Mouse (Mus musculus) heart, postnatal 4 days (tissue): ENCODE measurements at regions not wholly inside any gene's neighbourhood (a gene's known extent, or its start where the extent isn't known, plus 50 kb on each side); places are given as distances from the start of the nearest gene placed in this dataset.
A peak's percentile ranks its signal among the peaks of the same experiment; 100 is the strongest.

ENCODE experiments used
- DNase-seq: peaks from one replicate; pipeline ENCODE4 v3.0.0; 2021

DNA sequence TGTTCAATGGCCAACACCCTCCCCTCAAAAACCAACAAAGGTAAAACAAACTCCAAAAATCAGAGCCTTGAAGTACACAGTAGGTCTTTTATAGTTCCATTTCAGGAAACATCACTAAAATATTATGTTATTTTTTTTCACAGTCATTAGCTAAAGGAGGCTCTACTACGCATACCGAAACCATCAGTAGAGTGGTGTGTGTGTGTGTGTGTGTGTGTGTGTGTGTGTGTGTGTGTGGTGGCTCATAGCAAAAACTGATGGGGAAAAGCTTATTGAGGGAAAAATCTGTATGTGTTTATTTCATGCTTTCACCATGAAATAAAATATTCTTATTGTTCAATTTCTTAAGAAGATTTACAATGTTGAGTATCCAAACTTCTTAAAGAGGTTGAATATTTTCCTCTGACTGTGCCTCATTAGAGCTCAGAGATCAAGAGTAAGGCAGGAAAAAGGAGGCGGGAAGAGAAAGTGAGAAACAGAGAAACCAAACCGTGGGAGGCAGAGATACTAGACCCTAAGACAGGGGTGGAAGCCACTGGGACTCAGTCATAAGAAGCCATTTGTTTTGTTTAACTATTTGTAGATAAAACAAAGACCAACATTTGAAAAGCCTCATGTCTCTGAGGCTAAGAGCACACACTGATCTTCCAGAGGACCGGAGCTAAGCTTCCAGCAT, 159.6 kb downstream of the Icos start:
- no peak for DNase-seq

DNA sequence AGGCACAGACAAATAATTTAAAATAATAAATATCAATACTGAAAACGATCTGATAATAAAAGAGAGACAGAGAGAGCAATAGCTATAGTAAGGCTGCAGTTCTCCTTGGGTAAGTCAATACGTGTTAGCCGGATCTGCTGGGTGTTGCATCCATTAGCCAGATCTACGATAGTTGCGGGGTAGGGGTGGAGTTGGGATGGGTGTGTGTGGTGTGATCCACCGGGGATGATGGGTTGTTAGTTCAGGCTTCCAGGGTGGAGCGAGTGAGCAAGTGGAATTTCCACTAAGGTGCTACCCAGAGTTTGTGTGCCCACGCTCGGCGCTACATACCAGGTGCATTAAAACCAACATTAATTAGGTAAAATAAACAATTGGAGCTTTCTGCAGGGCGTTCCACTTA, 160.2 kb downstream of the Icos start:
- DNase-seq: no peak

DNA sequence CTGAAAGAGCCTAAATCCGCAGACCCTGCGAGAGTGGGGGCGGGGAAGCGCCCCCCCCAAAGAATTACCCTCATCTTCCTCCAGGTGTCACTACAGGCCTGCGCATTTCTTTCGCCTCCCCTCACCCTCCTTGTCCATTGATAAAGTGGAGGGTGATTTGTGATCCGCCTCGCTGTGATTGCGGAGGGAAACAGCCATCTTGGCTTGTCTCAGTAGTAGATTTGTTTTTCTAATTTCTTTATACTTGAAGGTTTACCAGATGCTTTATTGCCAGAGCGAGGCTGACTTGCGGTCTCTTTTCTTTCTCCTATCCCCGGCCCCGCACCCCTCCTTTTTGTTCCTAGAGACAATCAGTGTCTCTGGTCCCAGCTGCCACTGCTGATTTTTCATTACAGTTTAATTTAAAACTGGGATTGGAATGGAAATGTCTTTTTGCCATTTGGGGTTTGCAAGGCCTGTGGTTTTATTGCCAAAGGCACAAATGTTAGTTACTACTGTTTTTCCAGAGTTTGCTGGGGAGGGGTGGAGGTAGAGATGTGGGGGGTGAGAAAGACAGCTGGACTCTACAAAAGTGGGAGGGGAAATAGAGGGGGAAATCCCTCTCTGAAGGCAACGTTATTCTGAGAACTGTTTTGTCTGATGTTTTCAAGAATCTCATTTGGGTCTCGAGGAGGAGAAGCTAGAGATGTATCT, 161.7 kb downstream of the Icos start:
- DNase-seq: peak; percentile 57

DNA sequence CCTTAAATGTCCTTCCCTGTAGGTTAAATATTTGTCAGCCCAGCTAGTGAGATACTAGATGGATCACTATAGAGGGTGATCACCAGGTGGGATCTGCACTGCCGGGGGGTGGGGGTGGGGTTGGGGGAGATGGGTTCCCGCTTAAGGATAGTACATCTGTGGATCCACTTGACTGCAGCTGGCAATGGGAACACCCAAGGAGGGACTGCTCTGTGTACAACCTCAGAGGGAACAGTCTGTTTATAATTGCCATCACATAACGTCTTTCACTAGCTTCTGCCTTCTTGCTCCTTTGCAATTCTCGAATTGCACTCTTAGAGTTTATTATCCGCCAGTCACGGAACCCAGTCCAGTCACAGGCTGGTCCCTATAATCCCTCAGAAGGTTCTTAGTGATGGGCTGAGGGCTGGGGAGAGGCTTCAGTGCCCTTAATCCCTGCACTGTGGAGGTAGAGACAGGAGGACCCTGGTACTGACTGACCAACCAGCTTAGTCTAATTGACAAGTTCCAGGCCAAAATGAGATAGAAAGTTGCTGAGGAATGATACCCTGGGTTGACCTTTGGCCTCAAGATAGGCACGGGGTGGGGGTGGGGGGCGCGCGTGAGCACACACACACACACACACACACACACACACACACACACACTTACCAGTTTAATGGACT, 162.4 kb downstream of the Icos start:
- no peak for DNase-seq

DNA sequence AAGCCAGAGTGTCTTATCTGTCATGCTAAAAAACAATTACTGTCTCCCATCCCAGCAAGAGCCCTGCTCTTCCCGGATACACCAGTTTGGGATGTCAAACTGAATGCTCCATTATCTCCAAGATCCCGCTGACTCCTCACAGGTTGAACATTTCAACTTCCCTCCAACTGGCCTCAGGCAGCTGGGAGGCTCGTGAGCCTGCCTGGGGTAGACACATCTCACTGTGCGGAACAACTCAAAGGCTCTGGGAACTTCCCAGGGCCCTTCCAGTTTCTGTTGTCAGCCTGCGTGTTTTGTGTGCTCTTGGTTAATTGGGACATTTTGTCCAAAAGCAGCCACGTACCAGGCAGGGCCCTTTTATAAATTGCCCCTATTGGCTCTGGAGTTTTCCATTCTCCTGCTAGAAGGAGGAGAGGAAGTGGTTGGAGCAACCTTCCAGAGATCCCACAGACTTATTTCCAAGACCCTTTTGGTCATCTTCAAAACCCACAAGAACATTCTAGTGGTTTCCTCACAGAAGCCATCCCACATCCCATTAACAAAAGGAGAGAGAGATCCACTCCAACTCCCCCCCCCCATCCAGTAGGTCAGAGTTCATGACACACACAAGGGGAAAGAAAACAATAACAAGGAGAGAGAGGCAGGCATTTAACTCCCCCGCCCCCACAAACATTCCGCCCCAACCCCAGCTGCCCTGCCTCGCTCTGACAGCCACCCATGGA, 163.3 kb downstream of the Icos start:
- no peak for DNase-seq

DNA sequence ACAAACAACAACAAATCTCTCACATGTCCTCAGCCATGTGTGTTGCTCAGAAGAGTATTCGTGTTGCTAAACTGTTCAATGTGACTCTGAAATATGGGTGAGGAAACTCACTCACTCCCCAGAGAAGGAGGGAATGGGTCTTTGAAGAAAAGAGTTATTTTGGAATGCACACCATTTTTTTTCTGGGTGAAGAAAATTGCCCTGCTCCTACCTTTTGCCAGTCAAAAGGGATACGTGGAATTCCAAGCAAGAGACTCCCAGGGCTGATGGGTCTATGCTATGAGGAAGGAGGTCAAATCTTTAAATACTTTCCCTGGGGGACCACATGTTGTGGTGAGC, 163.8 kb downstream of the Icos start:
- no peak for DNase-seq

DNA sequence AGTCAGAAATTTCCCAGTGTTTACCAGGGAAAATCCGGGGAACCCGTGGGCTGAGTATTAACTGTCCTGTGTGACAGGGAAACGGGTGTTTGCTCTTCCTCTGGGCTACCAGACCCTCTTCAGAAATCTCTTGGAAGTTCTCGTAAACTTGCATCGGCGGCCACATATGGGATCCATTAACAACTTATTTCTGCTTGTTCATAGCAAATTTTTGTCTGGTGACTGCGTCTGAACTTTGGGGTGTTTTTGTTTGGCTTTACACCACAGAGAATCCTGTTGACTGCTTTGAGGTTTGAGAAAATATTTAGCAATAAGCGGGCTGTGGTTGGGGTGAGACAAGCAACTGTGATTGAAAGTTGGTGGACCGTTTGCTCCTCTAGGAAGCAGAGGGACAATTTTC, 164.2 kb downstream of the Icos start:
- no peak for DNase-seq

DNA sequence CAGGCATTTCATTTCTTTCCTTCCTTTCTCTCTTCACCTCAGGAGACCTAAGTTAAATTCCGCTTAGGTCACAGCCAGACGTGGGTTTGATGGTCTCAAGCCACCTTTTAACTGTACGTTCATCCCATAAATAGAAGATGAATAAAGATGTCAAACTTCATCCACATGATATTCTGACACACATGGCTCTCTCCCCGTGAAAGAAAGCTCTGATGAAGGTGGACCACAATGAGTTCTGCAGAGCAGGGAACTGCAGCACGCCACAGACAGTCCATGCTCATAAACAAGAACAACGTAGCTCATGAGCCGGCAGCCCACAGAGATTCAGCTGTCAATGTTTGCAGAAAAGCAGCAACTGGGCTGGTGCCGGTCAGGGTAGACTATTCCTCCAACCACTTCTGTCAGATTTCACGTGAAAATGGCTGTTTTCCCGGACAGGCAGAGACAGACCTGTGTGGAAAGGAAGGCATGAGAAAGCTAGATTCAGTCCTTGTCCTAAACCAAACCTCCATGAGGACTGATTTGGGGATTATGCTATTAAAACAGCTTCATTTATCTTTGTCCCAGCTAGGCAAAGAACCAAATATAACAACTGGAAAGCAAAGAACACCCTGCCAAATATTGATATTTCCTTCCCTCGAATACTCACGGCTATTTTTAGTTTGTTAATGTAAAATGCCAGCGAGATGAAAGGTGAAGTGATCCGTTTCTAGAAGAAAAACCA, 165.5 kb downstream of the Icos start:
- DNase-seq: no peak

DNA sequence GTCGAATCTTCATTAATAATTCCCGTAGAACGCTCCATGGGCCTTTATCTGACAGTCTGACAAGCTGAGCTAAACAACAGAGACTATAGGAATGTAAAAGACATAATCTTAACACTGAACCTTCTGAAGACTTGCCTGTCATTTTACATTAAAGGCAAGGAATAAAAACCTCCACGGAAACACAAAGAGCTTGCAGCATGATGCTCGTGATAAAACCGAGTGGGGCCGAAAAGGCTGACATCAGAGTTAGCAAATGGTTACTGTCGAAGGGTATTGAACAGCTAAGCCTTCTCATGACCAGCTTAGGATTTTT, 166.0 kb downstream of the Icos start:
- no peak for DNase-seq

DNA sequence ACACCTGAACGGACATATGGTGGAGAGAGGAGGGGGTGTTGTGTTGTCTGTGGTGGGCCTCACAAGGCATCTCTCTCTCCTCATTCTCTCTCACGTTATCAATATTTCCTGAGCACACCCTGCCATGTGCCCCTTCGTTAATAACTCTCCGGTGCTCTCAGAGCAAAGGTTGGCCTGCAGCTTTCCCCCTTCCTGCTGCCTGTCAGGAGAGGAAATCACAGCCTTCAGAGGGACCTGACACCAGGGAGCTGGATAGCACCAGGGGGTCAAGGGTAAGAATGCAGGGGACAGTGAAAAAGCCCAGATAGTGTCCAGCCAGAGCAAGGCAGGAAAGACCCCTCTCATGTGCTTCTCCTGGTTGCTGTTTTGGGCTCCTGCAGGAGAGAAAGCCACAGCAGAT, 167.3 kb downstream of the Icos start:
- DNase-seq: no peak

DNA sequence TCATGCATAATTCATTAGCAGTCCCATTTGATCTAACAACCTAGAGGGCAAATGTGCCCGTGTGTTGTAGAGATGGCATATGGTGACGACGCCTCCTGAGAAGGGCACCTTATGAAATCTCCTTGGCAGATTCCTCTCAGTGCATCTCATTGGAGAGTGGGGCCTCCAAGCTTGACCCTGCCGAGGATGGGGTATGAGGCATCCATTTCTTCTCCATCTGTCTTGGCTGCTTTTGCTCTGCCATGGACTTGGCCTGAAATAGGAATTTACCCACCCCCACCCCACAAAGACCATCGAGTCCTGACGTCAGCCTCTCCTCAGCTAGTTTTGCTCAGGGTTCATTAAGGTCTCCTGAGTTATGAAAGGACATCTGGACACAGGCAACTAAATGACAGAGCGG, 167.8 kb downstream of the Icos start:
- DNase-seq: no peak

DNA sequence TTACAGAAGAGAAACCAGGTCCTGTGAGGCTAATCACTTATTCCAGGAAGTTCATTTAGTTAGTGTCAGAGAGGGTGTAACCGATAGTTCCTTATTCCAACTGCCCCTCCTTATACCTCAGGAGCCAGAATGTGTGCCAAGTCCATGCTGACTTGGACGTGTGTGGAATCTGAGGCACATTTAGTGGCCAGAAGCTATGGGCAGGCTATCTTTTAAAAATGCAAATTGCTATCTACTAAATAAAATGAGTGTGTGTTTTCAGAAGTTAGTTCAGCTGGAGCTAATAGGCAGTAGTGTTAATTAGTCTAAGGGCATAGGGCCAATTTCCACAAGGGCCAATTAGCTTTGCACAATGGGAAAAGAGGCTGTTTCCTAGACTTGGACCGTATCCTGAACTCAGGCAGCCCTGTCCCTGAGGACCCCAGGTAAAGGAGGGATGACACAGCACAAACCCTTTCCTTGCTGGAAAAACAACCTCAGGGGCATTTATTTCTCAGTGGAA, 168.5 kb downstream of the Icos start:
- no peak for DNase-seq

DNA sequence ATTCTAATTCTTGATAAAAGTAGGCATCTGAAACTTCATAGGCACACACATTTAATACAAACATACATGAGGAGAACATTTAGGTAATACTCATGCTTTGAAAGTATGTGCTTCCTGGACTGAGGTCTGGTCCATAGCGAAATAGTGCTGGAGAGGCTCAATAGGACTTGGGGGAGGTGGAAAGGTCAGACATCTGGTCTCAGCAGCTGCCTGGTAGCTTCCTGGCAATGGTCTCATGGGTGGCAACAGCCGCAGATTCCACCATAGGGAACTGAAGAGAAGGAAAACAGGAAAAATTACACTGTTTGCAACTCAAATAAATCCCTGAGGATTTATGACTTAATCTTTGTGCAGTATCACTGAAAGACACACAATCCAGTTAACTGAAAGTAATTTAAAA, 174.0 kb downstream of the Icos start:
- DNase-seq: no peak

DNA sequence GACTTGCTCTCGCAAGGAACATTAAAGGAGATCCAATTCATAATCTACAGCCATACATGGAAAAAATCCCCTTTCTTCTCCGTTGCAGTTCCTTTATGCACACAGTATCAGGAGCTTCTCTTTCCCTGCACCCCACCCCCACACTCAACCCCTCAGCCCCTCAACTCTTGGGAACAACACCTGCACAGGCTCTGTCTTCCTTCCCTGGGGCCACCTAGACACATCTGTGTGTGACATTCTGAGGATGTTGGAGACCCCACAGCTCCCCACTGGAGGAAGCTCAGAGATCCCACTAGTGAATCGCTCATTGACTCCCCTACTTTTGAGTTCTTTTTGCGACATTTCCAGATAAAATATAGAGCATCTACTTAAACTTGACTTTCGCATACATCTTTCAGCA, 174.4 kb downstream of the Icos start:
- DNase-seq: no peak

DNA sequence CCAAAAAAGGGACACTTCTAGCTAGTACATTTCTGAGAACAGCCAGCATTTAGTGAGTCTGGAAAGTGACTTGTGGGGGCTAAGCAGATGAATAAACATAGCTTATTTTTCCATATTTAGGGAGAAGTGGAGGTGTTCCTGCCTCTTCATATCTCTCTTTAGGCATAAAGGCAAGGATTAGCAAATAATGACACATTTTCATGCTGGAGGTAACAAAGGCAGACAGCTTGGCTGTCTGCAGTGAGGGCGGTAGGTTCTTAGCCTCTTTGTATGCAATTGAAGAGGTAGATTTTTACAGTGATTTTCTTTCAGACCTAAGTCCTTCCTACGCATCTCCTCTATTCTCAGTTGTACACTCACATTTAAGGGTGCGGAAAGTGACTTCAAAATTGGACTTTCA, 176.5 kb downstream of the Icos start:
- no peak for DNase-seq

DNA sequence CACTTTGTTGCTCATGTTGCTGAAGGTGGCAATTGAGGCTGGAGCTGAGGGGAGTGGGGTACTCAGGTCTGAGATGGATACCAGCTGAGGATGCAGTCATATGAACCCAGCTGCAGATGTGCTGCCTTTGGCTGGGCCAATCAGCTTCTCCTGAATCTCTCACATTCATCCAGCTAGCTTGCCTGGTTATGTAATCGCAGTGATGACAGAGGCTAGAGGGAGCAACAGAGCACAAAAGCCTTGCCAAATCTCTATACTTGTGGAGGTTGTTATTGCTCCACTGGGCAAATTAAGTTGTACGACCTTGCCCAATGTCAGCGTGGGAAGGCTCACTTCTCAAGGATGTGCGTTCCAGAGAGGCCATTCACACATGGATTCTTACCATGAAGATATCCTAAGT, 179.5 kb downstream of the Icos start:
- no peak for DNase-seq

DNA sequence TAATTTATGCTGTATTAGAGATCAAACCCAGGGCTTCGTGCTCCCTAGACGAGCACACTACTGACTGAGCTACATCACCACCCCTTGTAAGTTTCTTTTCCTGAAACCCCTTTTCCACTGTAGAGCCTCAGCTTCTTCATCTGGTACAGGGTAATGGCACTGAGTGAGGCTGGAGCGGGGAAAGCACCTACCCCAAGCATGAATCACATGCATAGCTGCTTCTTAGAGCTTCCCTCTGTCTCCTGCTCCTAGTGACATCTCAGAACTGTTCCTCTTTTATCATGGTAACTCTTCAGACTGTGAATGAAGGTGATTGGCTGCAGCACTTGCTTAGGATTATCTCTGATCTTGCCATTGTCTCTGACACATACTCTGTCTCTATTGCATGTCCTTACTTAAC, 182.8 kb downstream of the Icos start:
- DNase-seq: no peak

DNA sequence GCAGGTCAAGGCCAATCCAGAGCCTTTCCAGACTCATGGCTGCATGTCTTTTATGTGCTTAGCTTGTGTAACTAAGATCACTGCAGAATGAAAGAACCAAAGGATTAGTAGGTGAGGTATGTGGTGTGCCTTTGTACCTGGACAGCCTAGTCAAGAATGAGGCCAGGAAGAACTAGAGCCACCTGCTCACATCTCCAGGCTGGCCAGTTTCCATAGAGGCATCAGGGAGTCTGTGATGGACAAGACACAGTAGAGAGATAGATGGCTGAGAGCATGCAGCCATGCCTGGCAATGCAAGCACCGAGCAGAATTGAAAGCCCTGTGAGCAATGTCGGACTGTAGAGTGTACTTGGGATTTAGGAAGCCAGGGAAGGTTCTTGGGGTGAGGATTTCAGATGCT, 186.5 kb downstream of the Icos start:
- DNase-seq: no peak

DNA sequence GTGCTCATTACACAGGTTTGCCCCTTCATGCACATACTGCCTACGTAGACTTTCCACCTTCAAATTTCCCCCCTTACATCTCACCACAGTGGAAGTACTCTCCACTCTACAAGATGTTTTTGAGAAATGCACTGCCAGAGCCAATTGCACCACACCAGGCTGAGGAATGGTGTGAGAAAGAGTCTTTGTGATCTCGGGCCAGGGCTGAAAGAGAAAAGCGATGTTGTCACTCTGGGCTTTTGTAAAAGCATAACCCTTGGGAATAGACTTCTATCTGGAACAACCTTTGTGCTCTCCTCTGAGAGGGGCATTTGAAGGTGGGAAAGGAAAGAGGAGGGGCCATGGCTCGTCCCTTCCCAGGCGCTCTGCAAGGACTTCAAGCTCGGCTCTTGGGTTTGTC, 194.2 kb downstream of the Icos start:
- DNase-seq: no peak

DNA sequence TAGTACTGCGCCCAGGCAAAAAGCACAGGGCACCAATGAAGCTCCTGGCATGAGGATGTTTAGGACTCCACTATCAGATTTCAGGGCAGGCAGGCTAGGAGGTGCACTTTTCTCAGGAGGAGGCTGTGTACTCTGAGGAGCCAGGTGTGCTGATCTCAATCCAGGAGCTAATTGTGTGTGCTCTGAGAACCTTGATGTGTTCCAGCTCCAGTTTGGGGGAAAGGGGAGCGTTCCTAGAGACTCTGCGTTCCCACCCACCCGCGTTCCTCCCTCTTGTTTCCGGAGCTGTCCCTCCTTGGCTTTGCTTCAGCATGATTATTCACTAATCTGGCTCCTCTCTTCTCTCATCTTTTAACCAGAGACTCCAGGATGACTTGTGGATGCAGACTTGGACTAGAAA, 195.2 kb downstream of the Icos start:
- DNase-seq: no peak

DNA sequence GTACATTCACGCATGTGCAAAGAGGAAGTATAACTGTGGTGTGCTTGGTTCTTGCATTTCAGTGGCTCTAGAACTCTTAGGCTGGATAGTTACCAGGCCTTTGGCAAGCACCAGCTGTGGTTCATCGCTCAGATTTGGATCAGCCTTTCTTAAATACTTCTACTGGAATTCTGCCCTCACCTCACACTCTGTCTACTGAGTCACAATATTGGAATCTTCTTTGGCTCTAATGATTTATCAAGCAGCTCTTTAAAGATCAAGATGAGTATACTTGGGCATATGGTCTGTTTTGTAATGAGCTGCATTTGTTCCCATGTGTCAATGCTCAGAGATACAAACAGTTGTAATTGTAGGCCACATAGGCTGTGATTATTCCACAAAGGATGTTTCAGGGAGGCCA, 197.5 kb downstream of the Icos start:
- no peak for DNase-seq

DNA sequence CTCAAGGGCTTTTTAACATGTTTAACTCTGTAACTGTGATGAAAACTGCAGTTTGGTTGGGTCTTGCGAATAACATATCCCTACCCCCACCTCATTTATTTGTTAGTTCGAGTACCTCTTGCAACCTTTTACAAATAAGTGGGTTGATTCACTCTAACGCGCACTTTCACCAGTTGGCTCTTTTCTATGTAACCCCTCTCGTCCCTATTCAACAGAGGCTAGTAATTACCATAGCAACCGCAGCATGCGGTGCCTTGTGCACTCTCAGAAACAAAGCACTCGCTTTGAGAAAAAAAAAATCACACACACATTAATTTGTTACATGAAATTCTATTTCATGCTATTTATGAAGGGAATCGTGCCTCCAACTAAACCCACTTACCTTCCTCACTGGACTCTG, 201.7 kb downstream of the Icos start:
- DNase-seq: no peak
